10 mouse cellular contexts compared by ENCODE assay signal in genomic region chr11:32857418-32857879, GRCm38 (mm10). TPM values are rescaled to one million over a fixed set of nuclear protein-coding genes. Genes with fewer than 3 reads are reported as not detected.
DNase-seq lines count a peak whose midpoint lies in the region; ATAC-seq and TF ChIP-seq lines count a peak whose summit lies in the region.
"Had no signal": no experiment of that assay in that cellular context is flagged by ENCODE, and none has a peak within 500 bp of the region (broad histone marks: within the 10 kb centered on the region; RNA-seq: fewer than 3 reads in every experiment).

No protein-coding gene starts in this region.

- H3K9me3 ChIP-seq in kidney, postnatal 0 days (replicated peaks; ENCODE audit: low read length) = no peaks in the 10 kb centered on the region
- no peaks in the 10 kb centered on the region for H3K9me3 ChIP-seq in neural tube, embryonic 14.5 days (ENCODE audit: control insufficient read depth, low read length)

- no peak overlapping the region for H3K4me2 ChIP-seq in kidney, postnatal 0 days (ENCODE audit: low read length)
- no peak overlapping the region for H3K4me2 ChIP-seq in neural tube, embryonic 14.5 days (ENCODE audit: low read depth, low read length)

- TF ChIP-seq CTCF in kidney, postnatal 0 days (IDR thresholded peaks at IDR 0.05; ENCODE audit: low read depth) = no peak
- TF ChIP-seq CTCF in kidney, adult 2 months (conservative IDR thresholded peaks at IDR 0.05; ENCODE audit: insufficient read depth, insufficient read length, low read depth, low read length) = no peak

- H3K9ac ChIP-seq in kidney, postnatal 0 days (ENCODE audit: low read depth, low read length) = no peak overlapping the region
- no peak overlapping the region for H3K9ac ChIP-seq in neural tube, embryonic 14.5 days (replicated peaks; ENCODE audit: low read depth, low read length)

- ATAC-seq in kidney, postnatal 0 days (replicated peaks; ENCODE audit: low FRiP score, low read depth) = peak; percentile 76
- ATAC-seq in neural tube, embryonic 14.5 days (ENCODE audit: low read depth) = peak; percentile 91
- no peak for ATAC-seq in inflammation-experienced regulatory T-cells, adult 6 months
- ATAC-seq: Patski had no signal

- no peak overlapping the region for H3K27ac ChIP-seq in kidney, postnatal 0 days
- no peak overlapping the region for H3K27ac ChIP-seq in kidney, adult 2 months (ENCODE audit: insufficient read depth, low read depth, low read length)
- no peak overlapping the region; the same call in 1 of the 2 replicates for H3K27ac ChIP-seq in neural tube, embryonic 14.5 days (ENCODE audit: low read depth, low read length)

- no peaks in the 10 kb centered on the region for H3K36me3 ChIP-seq in kidney, postnatal 0 days (ENCODE audit: insufficient read depth, low read length)
- H3K36me3 ChIP-seq in kidney, adult 2 months (ENCODE audit: control insufficient read depth, insufficient read depth, low read length) = no peaks in the 10 kb centered on the region
- H3K36me3 ChIP-seq in neural tube, embryonic 14.5 days (ENCODE audit: control insufficient read depth, insufficient read depth, low read length) = no peaks in the 10 kb centered on the region

- H3K4me1 ChIP-seq in kidney, postnatal 0 days (replicated peaks; ENCODE audit: insufficient read depth, low read length) = no peaks in the 10 kb centered on the region
- H3K4me1 ChIP-seq in kidney, adult 2 months (ENCODE audit: control insufficient read depth, insufficient read depth, low read length) = no peaks in the 10 kb centered on the region
- peaks cover 6% of the 10 kb centered on the region; the same call in 1 of the 2 replicates for H3K4me1 ChIP-seq in neural tube, embryonic 14.5 days (ENCODE audit: control insufficient read depth, insufficient read depth, low read length)
- H3K4me1 ChIP-seq: megakaryocyte, embryonic 14.5 days had no signal

- no peak for TF ChIP-seq POLR2A in kidney, adult 2 months (IDR thresholded peaks at IDR 0.05; ENCODE audit: low read depth, low read length)

- WGBS in kidney, postnatal 0 days = 10% methylated on average over 8 of the region's 8 CpGs
- WGBS in kidney, adult 2 months = 10% methylated on average over 8 of the region's 8 CpGs
- WGBS in neural tube, embryonic 14.5 days = 26% methylated on average over 8 of the region's 8 CpGs

- H3K4me3 ChIP-seq in kidney, postnatal 0 days (replicated peaks; ENCODE audit: low read depth, low read length) = no peak overlapping the region
- H3K4me3 ChIP-seq in kidney, adult 2 months (ENCODE audit: insufficient read depth, low read depth, low read length) = no peak overlapping the region
- H3K4me3 ChIP-seq in neural tube, embryonic 14.5 days (ENCODE audit: low read depth, low read length) = no peak overlapping the region
- H3K4me3 ChIP-seq: megakaryocyte, embryonic 14.5 days had no signal

- no peaks in the 10 kb centered on the region for H3K27me3 ChIP-seq in kidney, postnatal 0 days (ENCODE audit: insufficient read depth, low read length)
- no peaks in the 10 kb centered on the region for H3K27me3 ChIP-seq in kidney, adult 2 months (replicated peaks; ENCODE audit: control insufficient read depth, insufficient read depth, low read length)
- H3K27me3 ChIP-seq in neural tube, embryonic 14.5 days (ENCODE audit: control insufficient read depth, insufficient read depth, low read length) = no peaks in the 10 kb centered on the region
- H3K27me3 ChIP-seq: megakaryocyte, embryonic 14.5 days had no signal

- peak; percentile 79 for DNase-seq in kidney, postnatal 0 days (ENCODE audit: low spot score)
- DNase-seq in kidney, adult 2 months = no peak
- DNase-seq in adrenal gland, postnatal 14 days = peak; percentile 86
- peak; percentile 12 to 24 for DNase-seq in cerebellum, postnatal 36 days
- DNase-seq in right cerebral cortex, postnatal 25 days = no peak
- DNase-seq in layer of hippocampus, adult 18-20 months (ENCODE audit: low spot score in 2 of 2) = no peak

RNA-seq across cellular contexts. Expression of gene Smim23, which starts 33.0 kb away (rescaled TPM):
- polyA plus RNA-seq in kidney, postnatal 0 days (2015; fragmentation: Nextera tagmentation; extraction: Ambion mirVana) = not detected in 2 replicates
- not detected in 2 replicates for polyA plus RNA-seq in kidney, adult 2 months (2012; rRNA removed)
- not detected in 2 replicates for total RNA-seq in adrenal gland, postnatal 14 days (2021)
- not detected in 2 replicates for polyA plus RNA-seq in neural tube, embryonic 14.5 days (2014; fragmentation: Nextera tagmentation; extraction: Ambion mirVana)
- not detected for polyA plus RNA-seq in inflammation-experienced regulatory T-cells, adult 6 months (2017; shearing (Covaris generic))
- not detected for total RNA-seq in layer of hippocampus, adult 18-20 months (2021)
- polyA plus RNA-seq: Patski had no signal

Comparison
In these comparisons a context has a peak if more than half of its experiments do, and no peak if none do; other contexts are left out.
1. DNase-seq: peak in kidney, postnatal 0 days (single experiment), adrenal gland, postnatal 14 days (single experiment) and cerebellum, postnatal 36 days (2 of 2); none in kidney, adult 2 months (single experiment), right cerebral cortex, postnatal 25 days (single experiment) and layer of hippocampus, adult 18-20 months (0 of 2).